ENCODE assay signal across 22 mouse cellular contexts in genomic region chr4:39765586-39765985, GRCm38 (mm10).
"Had no signal": no experiment of that assay in that cellular context is flagged by ENCODE, and none has a peak within 500 bp of the region (broad histone marks: within the 10 kb centered on the region; RNA-seq: fewer than 3 reads in every experiment).

No protein-coding gene starts in this region.

- H3K27ac ChIP-seq: intestine, embryonic 15.5 days; kidney, embryonic 15.5 days; left cerebral cortex, adult 2 months; limb, embryonic 12.5 days; liver, embryonic 12.5 days; liver, embryonic 15.5 days; stomach, postnatal 0 days had no signal

- DNase-seq: kidney, adult 11 months; kidney, adult 8-10 months; kidney, postnatal 14 days; liver; lung, adult 18-20 months; lung, postnatal 10 days; lung, postnatal 4 days; midbrain, embryonic 14.5 days; right cerebral cortex, adult 18-20 months; right cerebral cortex, postnatal 14 days; right cerebral cortex, postnatal 4 days; thymus, adult 2 months; thymus, postnatal 14 days; thymus, postnatal 4 days had no signal

- H3K4me3 ChIP-seq: intestine, embryonic 15.5 days; kidney, embryonic 15.5 days; left cerebral cortex, adult 2 months; limb, embryonic 12.5 days; liver, embryonic 12.5 days; liver, embryonic 15.5 days had no signal

- H3K4me2 ChIP-seq: intestine, embryonic 15.5 days; kidney, embryonic 15.5 days; limb, embryonic 12.5 days; liver, embryonic 12.5 days; liver, embryonic 15.5 days; midbrain, embryonic 11.5 days had no signal

- H3K4me1 ChIP-seq: intestine, embryonic 15.5 days; kidney, embryonic 15.5 days; limb, embryonic 12.5 days; liver, embryonic 12.5 days; liver, embryonic 15.5 days had no signal

- H3K9me3 ChIP-seq: intestine, embryonic 15.5 days; kidney, embryonic 15.5 days; liver, embryonic 15.5 days had no signal

- H3K9ac ChIP-seq: intestine, embryonic 15.5 days; kidney, embryonic 15.5 days; limb, embryonic 12.5 days; liver, embryonic 12.5 days; liver, embryonic 15.5 days had no signal

- ATAC-seq: intestine, embryonic 15.5 days; liver, embryonic 12.5 days had no signal

- H3K36me3 ChIP-seq: intestine, embryonic 15.5 days; kidney, embryonic 15.5 days; limb, embryonic 12.5 days; liver, embryonic 12.5 days; liver, embryonic 15.5 days had no signal

- H3K27me3 ChIP-seq: intestine, embryonic 15.5 days; kidney, embryonic 15.5 days; limb, embryonic 12.5 days; liver, embryonic 12.5 days; liver, embryonic 15.5 days had no signal
